Mouse (Mus musculus): ENCODE results near the gene Tbx6.

The Tbx6 gene

GRCm38 (mm10) chr7:126815726-126816222 is 34.5 kb downstream of the Tbx6 start:
- DNase-seq (ENCODE audit: low read depth in 1 of 2, low spot score in 2 of 2): no peak

GRCm38 (mm10) chr7:126816494-126816893 is 35.2 kb downstream of the Tbx6 start:
- no peak for DNase-seq (ENCODE audit: low read depth in 1 of 2, low spot score in 2 of 2)

GRCm38 (mm10) chr7:126817595-126817994 is 36.3 kb downstream of the Tbx6 start:
- no peak for DNase-seq (ENCODE audit: low read depth in 1 of 2, low spot score in 2 of 2)

GRCm38 (mm10) chr7:126818818-126819217 is 37.5 kb downstream of the Tbx6 start:
- no peak for DNase-seq (ENCODE audit: low read depth in 1 of 2, low spot score in 2 of 2)

GRCm38 (mm10) chr7:126821835-126822511 is 40.7 kb downstream of the Tbx6 start:
- peak; percentile 33 to 69 for DNase-seq (ENCODE audit: low read depth in 1 of 2, low spot score in 2 of 2)

GRCm38 (mm10) chr7:126822741-126823140 is 41.5 kb downstream of the Tbx6 start:
- DNase-seq (ENCODE audit: low read depth in 1 of 2, low spot score in 2 of 2): no peak

GRCm38 (mm10) chr7:126823202-126823711 is 42.0 kb downstream of the Tbx6 start:
- DNase-seq (ENCODE audit: low read depth in 1 of 2, low spot score in 2 of 2): no peak

- DNase-seq (ENCODE audit: low read depth in 1 of 2, low spot score in 2 of 2): no peak
These were observed 42.7 kb downstream of the Tbx6 start for GRCm38 (mm10) chr7:126823940-126824339.

- no peak for DNase-seq (ENCODE audit: low read depth in 1 of 2, low spot score in 2 of 2)
These were observed 44.1 kb downstream of the Tbx6 start for GRCm38 (mm10) chr7:126825403-126825802.

GRCm38 (mm10) chr7:126825952-126826351 is 44.7 kb downstream of the Tbx6 start:
- no peak for DNase-seq (ENCODE audit: low read depth in 1 of 2, low spot score in 2 of 2)

GRCm38 (mm10) chr7:126831539-126831938 is 50.3 kb downstream of the Tbx6 start, which contains the start of gene 4930451I11Rik:
Gene 4930451I11Rik, minus strand, starts transcription at chr7:126831639.
- no peak for DNase-seq (ENCODE audit: low read depth in 1 of 2, low spot score in 2 of 2)

- DNase-seq (ENCODE audit: low read depth in 1 of 2, low spot score in 2 of 2): peak; percentile 35 to 55
These were observed 50.8 kb downstream of the Tbx6 start for GRCm38 (mm10) chr7:126832036-126832598.

GRCm38 (mm10) chr7:126833294-126833693 is 52.0 kb downstream of the Tbx6 start:
- DNase-seq (ENCODE audit: low read depth in 1 of 2, low spot score in 2 of 2): no peak

Data from monocyte, adult 2 months (primary cell).